8 mouse cellular contexts compared by ENCODE assay signal in genomic region chr10:39612633-39612988, GRCm38 (mm10). TPM values are rescaled to one million over a fixed set of nuclear protein-coding genes. Genes with fewer than 3 reads are reported as not detected.
DNase-seq lines count a peak whose midpoint lies in the region; ATAC-seq lines count a peak whose summit lies in the region.

Gene Traf3ip2, plus strand, starts transcription at chr10:39612934.

- no peak for ATAC-seq in lung, embryonic 15.5 days (ENCODE audit: borderline replicate concordance, extremely low read depth, low FRiP score, low TSS enrichment)
- ATAC-seq in embryonic facial prominence, embryonic 11.5 days (replicated peaks; ENCODE audit: insufficient number of reproducible peaks, low FRiP score, low TSS enrichment, low read depth) = no peak; the same call in 1 of the 2 replicates
- peak; percentile 31 for ATAC-seq in intestine, embryonic 15.5 days
- no peak for ATAC-seq in neural tube, embryonic 13.5 days (ENCODE audit: low read depth)
- ATAC-seq in granulocyte monocyte progenitor cell, adult 5-6 weeks (replicated peaks; ENCODE audit: poor library complexity, severe bottlenecking) = no peak

- peaks cover 51% of the 10 kb centered on the region for H3K4me1 ChIP-seq in lung, embryonic 15.5 days
- H3K4me1 ChIP-seq in embryonic facial prominence, embryonic 11.5 days (ENCODE audit: control insufficient read depth, insufficient read depth, low read length) = peaks cover 2% of the 10 kb centered on the region; the same call in 1 of the 2 replicates
- peaks cover 28% of the 10 kb centered on the region for H3K4me1 ChIP-seq in intestine, embryonic 15.5 days (replicated peaks)
- peaks cover 25% of the 10 kb centered on the region for H3K4me1 ChIP-seq in neural tube, embryonic 13.5 days (replicated peaks)

- H3K9me3 ChIP-seq in lung, embryonic 15.5 days = no peaks in the 10 kb centered on the region; the same call in 1 of the 2 replicates
- H3K9me3 ChIP-seq in embryonic facial prominence, embryonic 11.5 days (replicated peaks; ENCODE audit: control insufficient read depth, low read length) = no peaks in the 10 kb centered on the region
- no peaks in the 10 kb centered on the region for H3K9me3 ChIP-seq in intestine, embryonic 15.5 days
- no peaks in the 10 kb centered on the region for H3K9me3 ChIP-seq in neural tube, embryonic 13.5 days

- H3K27ac ChIP-seq in lung, embryonic 15.5 days = peak within 1 kb of the TSS; percentile 99
- H3K27ac ChIP-seq in embryonic facial prominence, embryonic 11.5 days (replicated peaks; ENCODE audit: low read depth, low read length) = peak within 1 kb of the TSS; percentile 77
- peak within 1 kb of the TSS; percentile 97 for H3K27ac ChIP-seq in intestine, embryonic 15.5 days
- H3K27ac ChIP-seq in neural tube, embryonic 13.5 days (replicated peaks) = peak within 1 kb of the TSS; percentile 49; the same call in 1 of the 2 replicates

- peak within 1 kb of the TSS; percentile 55 for H3K9ac ChIP-seq in lung, embryonic 15.5 days
- peak within 1 kb of the TSS; percentile 51 for H3K9ac ChIP-seq in embryonic facial prominence, embryonic 11.5 days (replicated peaks; ENCODE audit: low read length)
- H3K9ac ChIP-seq in intestine, embryonic 15.5 days = peak within 1 kb of the TSS; percentile 50
- H3K9ac ChIP-seq in neural tube, embryonic 13.5 days = peak within 1 kb of the TSS; percentile 49

- WGBS in lung, embryonic 15.5 days = 15% methylated on average over 4 of the region's 4 CpGs
- WGBS in embryonic facial prominence, embryonic 11.5 days = 41% methylated on average over 4 of the region's 4 CpGs
- 19% methylated on average over 4 of the region's 4 CpGs for WGBS in intestine, embryonic 15.5 days
- WGBS in neural tube, embryonic 13.5 days = 56% methylated on average over 4 of the region's 4 CpGs

- H3K4me3 ChIP-seq in lung, embryonic 15.5 days = peak within 1 kb of the TSS; percentile 46
- peak within 1 kb of the TSS; percentile 18 for H3K4me3 ChIP-seq in embryonic facial prominence, embryonic 11.5 days (ENCODE audit: low read depth, low read length)
- H3K4me3 ChIP-seq in intestine, embryonic 15.5 days (replicated peaks) = peak within 1 kb of the TSS; percentile 41
- H3K4me3 ChIP-seq in neural tube, embryonic 13.5 days = peak within 1 kb of the TSS; percentile 3; the same call in 1 of the 2 replicates

- DNase-seq in lung, postnatal 36 days = no peak
- DNase-seq in embryonic facial prominence, embryonic 11.5 days (ENCODE audit: low spot score) = no peak
- no peak for DNase-seq in left cerebral cortex, adult 9 months (ENCODE audit: low spot score in 2 of 2)
- DNase-seq in kidney, adult 9 months = no peak

- H3K27me3 ChIP-seq in lung, embryonic 15.5 days = no peaks in the 10 kb centered on the region
- H3K27me3 ChIP-seq in embryonic facial prominence, embryonic 11.5 days (ENCODE audit: control insufficient read depth, insufficient read depth, low read length) = no peaks in the 10 kb centered on the region
- no peaks in the 10 kb centered on the region for H3K27me3 ChIP-seq in intestine, embryonic 15.5 days (replicated peaks)
- no peaks in the 10 kb centered on the region for H3K27me3 ChIP-seq in neural tube, embryonic 13.5 days

- H3K36me3 ChIP-seq in lung, embryonic 15.5 days = 0 out of 2 replicates have a peak, but pooled peaks cover 3% of the 10 kb centered on the region
- no peaks in the 10 kb centered on the region for H3K36me3 ChIP-seq in embryonic facial prominence, embryonic 11.5 days (replicated peaks; ENCODE audit: control insufficient read depth, insufficient read depth, low read depth, low read length)
- 0 out of 2 replicates have a peak, but pooled peaks cover 2% of the 10 kb centered on the region for H3K36me3 ChIP-seq in intestine, embryonic 15.5 days
- no peaks in the 10 kb centered on the region for H3K36me3 ChIP-seq in neural tube, embryonic 13.5 days

- H3K4me2 ChIP-seq in lung, embryonic 15.5 days = peak within 1 kb of the TSS; percentile 66
- peak within 1 kb of the TSS; percentile 42 for H3K4me2 ChIP-seq in embryonic facial prominence, embryonic 11.5 days (ENCODE audit: low read depth, low read length)
- peak within 1 kb of the TSS; percentile 65 for H3K4me2 ChIP-seq in intestine, embryonic 15.5 days (replicated peaks)
- peak within 1 kb of the TSS; percentile 42 for H3K4me2 ChIP-seq in neural tube, embryonic 13.5 days

RNA-seq across cellular contexts. Expression of gene Traf3ip2, which starts in this region (rescaled TPM):
- polyA plus RNA-seq in lung, embryonic 15.5 days (2015; fragmentation: Nextera tagmentation; extraction: Ambion mirVana) = 30.1 and 33.5 TPM in 2 replicates
- polyA plus RNA-seq in embryonic facial prominence, embryonic 11.5 days (2014; fragmentation: Nextera tagmentation; extraction: Ambion mirVana) = 12.5 and 15.9 TPM in 2 replicates
- polyA plus RNA-seq in intestine, embryonic 15.5 days (2015; fragmentation: Nextera tagmentation; extraction: Ambion mirVana) = 25.8 and 29.4 TPM in 2 replicates
- polyA plus RNA-seq in neural tube, embryonic 13.5 days (2015; fragmentation: Nextera tagmentation; extraction: Ambion mirVana) = 4.8 and 5.0 TPM in 2 replicates
- 2.5 and 9.6 TPM in 2 replicates for total RNA-seq in granulocyte monocyte progenitor cell, adult 5-6 weeks (2014; fragmentation: Nextera tagmentation)
- 2.9 and 8.5 TPM in 2 replicates for total RNA-seq in granulocyte monocyte progenitor cell, adult 5-6 weeks (2017)

Comparison
In these comparisons a context has a peak if more than half of its experiments do, and no peak if none do; other contexts are left out.
1. H3K27ac ChIP-seq: peak in every context shown above with its lines; median percentile 99 in lung, embryonic 15.5 days; 97 in intestine, embryonic 15.5 days; 77 in embryonic facial prominence, embryonic 11.5 days; 49 in neural tube, embryonic 13.5 days.